Mouse (Mus musculus) heart, postnatal 10 days (tissue): ENCODE measurements around the gene Tmem256. TPM values are rescaled to one million over a fixed set of nuclear protein-coding genes. Genes with fewer than 3 reads are reported as not detected.

Experiments used
- DNase-seq, 2 experiments: peaks; one replicate each; pipeline ENCODE4 v3.0.0; 2021
- intact Hi-C: fragments of 180-260 bp; cut with DNase I; formaldehyde crosslinking; loops from one replicate; pipeline ENCODE4 v1.15.1; 2025
- total RNA-seq, 2 experiments: library from RNA; stranded (reverse); gene quantifications; 2 replicates each; pipeline ENCODE4 v1.2.3; 2021

Gene Tmem256
- total RNA-seq, result 100 to 1,000 TPM; 130 to 151 TPM

DNA sequence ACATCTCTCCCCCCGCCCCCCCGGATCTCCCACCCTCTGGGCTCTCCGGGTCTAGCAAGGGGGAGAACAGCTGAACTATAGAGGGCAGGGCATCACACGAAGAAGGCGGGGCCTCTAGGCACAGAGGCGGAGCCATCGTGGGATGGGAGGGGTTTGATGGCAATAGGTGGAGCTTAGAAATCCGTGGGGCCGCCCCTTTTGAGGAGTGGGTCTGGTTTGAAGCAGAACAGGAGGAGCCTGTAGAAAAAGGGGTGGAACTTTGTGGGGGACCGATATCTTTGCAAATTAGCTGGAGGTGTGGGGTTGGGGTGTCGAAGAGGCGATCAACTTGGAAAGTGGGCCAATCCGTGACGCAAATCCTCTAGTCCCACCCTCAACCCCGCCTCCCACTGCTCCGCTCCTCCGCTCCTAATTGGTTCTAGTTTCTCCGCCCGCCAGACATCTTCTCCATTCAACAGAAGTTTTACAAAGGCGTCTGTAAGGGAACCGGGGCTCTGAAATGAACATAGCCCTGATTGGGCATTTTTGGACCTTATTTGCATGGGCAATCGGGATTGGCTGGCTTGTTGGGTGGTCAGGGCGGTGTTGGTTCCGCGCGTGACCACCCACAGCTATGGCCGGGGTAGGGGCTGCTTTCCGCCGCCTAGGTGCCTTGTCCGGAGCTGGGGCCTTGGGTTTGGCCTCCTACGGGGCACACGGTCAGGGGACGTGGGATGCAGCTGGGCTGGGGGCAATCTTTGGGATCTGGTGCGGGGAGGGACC lies at the start of gene Tmem256:
TSS of gene Tmem256 (plus strand) at position 563 of the 762 bp plus-strand sequence.
- intact Hi-C loops, result loop anchor here (2.0 kb wide), 1 partner anchor 35 kb away; no protein-coding TSS in a partner anchor
- peak; percentile 96 to 97 for DNase-seq

DNA sequence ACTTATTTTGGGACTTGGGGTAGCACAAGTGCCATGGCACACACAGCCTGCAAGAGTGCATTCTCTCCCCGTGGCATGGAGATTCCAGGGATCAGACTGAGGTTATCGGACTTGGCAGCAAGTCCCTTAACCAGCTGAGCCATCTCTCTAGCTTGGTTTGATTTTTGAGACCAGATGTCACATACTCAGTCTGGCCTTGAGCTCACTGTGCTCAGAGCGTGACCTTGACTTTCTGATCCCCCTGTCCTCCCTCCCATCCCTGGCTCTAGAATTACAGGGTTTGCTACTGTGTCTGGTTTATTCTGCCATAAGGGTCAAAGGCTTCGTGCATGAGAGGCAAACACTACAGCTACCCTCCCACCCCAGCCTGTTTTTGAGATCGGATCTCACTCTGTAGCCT lies 48.9 kb upstream of the Tmem256 start:
- intact Hi-C loops, result no loop called here
- DNase-seq, result no peak

DNA sequence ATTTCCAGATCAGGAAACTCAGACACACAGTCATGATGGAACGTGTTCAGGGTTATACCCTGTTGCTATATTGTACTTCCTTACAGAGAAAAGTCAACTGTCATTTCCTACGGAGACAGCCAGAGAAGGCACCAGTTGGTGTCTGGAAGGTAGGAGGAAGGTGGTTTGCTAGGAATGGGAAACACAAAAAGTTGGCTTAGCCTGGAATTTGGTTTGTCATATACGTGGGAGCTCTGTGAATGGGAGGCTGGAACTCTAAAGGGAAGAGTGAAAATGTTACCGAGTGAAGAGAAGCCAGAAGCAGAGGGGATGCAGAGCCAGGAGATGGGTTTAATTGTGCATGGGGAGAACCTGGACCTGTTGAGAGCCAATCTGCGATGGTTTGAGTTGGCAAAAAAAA lies 46.9 kb upstream of the Tmem256 start:
- intact Hi-C loops, result no loop called here
- no peak for DNase-seq

DNA sequence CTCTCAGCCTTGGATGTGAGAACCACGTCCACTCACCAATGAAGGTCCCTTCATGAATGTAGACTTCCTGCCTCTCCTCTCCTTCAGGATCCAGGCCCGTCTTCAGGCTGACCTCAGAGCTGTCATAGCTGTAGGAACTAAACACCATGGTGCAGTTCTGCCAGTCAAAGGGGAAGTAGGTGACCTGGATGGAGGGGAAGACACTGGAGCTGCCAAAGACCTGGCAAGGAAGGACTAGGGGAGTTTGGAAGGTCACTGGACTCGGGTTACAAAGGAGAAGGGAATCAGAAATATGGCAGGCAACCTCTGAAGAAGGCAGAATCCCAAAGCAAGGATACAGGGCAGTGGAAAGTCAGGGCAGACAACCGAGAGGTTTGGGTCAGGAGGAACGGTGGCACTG lies 44.9 kb upstream of the Tmem256 start:
- intact Hi-C loops, result no loop called here

DNA sequence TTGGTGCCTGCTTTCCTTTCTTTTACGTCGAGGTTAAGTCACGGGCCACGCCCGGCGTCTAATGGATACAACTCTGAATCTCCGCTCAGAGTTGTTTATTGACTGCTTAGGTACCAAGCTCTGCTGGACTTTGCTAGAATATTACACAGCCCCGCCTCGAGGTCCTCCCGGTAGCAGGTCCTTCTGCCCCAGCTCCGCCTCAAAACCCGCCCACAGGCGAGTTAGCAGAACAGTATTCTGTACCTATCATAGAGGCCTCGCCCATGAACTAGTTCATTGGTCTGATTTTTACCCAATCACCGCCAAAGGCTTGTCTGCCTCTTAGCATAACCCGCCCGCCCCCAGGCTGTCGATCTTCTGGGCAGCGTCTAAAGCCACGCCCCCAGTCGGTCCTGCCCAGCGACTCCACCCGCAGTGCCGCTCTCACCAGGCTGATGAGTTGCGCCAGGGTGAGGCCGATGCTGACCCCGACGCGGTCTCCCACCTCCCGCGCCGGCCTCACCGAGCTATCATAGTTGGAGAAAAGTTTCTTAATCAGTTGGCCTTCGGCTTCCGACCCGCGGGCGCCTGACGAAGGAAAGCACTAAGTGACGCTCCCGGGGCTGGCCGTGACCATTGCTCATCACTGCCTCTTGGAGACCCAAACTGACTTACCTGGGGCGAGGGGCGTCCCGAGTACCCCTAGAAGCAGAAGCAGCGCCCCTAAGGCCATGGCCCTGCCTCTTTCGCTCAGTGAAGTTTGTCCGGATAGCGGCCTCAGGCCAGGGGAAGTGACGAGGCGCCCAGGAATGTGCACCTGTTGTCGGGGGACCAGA lies 42.9 kb upstream of the Tmem256 start, which contains the start of gene Chrnb1:
TSS of gene Chrnb1 (minus strand) at position 776 of the 815 bp plus-strand sequence.
- DNase-seq, result peak; percentile 95 to 97
- intact Hi-C loops, result no loop called here

More for the DNA sequence above, 44.9 kb upstream of the Tmem256 start:
- no peak for DNase-seq

DNA sequence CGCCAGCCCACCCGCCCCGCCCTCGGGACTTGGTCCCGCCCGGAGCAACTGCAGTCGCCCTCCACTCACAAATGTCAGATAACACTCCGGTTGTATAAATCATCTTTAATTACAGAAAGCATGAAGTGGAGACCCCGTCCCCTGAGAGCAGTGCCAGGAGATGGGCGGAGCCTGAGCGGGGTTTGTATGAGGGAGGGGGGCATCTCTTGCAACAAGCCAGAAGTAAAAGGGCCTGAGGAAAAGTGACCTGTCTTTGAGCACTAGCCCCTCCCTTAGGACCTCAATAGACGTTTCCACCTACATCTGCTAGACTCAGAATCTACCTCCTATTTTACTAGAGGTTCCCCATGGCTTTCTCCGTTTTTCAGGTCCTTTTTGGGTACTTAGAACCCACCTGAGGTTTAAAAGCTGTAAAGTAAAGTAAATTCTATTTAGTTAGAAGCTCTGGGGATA lies 42.3 kb upstream of the Tmem256 start:
- no peak for DNase-seq
- intact Hi-C loops, result no loop called here

DNA sequence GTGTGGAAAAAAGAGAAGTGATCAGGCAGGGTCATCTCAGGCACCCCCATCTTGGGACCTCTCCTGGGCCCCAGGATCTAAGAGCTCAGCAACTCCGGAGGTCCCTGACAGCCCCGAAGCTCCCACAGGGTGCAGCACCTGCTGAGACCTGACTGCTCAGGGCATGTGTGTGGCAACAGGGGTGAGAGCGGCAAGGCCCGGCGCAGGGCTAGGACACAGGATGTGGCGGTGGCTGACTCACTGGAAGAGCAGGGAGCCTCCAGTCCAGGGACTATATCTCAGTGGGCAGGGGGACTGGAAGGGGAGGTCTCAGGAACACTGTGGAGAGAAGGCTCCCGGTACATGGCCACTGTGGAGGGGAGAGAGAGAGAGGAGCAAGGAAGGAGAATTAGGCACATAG lies 40.4 kb upstream of the Tmem256 start:
- DNase-seq, result no peak
- intact Hi-C loops, result no loop called here

DNA sequence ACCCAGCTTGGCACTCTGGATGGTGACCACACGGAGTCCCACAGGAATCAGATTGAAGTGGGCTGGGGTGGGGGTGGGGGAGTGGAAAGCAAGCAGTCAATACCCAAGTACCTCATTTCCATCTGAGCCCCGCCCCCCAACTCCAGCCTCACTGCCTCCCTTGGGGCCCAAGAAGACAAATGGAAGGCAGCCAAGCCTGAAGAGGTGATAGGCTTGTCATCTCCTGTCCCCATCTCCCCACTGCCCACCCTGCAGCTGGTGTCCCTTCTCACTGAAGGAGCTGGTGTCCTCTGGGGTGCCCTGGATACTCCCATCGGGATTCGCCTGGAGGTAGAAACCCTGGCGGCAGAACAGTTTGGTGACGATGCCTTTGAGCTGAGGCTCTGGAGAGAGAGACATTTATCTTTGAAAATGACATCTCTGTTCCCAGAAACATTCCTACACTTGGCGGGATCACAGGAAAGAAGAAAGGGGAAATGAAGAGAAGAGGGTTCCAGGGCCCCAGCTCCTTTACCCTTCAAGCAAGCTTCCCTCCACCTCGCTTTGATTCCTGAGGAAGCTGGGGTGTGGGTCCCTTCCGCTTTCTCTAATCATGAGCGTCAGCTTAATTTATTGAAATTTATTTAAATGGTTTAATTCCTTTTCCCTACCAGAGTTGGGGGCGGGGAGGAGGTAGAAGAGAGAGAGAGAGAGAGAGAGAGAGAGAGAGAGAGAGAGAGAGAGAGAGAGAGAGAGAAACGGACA lies 38.7 kb upstream of the Tmem256 start:
- intact Hi-C loops, result no loop called here
- peak in 1 of 2 experiments; percentile 25 for DNase-seq

DNA sequence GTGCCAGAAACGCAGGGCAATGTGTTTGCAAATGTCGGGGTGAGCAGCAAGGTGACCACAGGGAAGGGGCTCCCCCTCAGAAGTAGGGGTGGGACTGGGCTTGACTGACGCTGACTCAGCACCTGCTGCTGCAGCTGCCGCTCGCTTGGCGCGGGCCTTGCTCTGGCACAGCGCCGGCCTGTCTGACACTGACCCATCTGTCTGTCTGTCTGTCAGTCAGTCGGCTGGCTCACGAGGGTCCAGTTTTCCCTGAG lies 38.2 kb upstream of the Tmem256 start:
- DNase-seq, result peak; percentile 18 to 28
- intact Hi-C loops, result no loop called here

DNA sequence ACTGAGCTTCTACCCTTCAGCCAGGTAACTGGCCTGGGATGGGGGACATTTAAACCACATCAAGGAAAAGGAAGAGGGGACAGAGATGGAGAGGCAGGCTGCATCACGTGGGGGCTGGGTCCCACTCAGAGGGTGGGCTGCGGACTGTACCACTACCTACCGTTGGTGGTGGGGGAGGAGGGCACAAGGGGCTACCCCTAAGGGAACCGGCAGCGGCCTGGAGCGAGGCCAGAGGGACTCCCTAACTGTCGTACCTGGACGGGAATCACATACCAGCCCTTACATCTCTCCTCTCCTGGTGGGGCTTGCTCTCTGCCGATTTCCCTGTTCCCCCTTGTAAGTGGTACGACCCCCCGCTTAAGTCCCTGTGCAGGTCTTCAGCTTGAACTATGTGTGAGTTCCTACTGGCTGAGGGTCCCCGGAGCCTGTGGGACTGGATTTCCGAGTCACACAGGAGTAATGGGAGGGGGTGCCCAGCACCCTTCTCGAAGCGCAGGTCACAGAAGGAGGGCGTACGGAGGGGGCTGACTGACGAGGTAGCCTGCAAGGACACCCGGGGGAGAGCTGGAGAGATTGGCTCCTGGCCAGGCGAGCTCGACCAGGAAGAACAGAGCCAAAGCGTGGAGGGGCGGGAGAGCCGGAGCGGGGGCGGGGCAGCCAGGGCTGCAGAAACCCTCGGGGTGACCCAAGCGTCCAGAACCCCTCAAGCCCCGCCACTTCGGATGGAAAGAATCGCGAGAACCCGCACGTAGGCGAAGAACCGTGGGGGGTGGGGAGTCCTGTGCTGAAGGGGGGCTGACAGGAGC lies 37.7 kb upstream of the Tmem256 start:
- peak; percentile 57 to 70 for DNase-seq
- intact Hi-C loops, result no loop called here

DNA sequence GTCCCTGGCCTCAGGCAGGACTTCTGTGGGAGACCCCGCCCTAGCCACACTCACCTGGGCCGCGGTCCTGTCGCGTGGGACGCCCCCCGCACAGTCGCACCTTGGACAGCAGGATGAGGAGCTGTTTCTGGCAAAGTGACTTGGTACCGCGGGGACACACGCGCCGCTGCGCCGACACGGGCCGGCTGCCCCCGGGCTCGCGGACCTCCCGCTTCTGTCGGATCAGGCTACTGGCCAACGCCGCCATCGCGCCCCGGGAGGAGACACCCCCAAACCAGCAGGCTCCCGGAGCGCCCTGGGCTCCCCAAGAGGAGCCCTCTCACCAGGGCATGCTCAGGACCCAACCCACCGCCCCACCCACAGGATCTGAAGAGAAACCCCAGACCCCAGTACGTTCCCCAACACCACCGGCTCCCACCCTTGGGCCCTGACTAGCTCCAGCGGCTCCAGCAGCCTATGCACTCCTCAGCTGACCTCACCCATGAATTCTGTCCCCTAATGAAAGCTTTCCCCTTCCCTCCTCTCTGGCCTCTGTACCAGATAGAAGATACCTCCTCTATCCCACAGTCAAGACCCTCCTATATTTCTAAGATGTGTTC lies 36.8 kb upstream of the Tmem256 start, which contains the start of gene Fgf11:
TSS of gene Fgf11 (minus strand) at position 479 of the 599 bp plus-strand sequence.
- peak in 1 of 2 experiments; percentile 19 for DNase-seq
- intact Hi-C loops, result no loop called here

DNA sequence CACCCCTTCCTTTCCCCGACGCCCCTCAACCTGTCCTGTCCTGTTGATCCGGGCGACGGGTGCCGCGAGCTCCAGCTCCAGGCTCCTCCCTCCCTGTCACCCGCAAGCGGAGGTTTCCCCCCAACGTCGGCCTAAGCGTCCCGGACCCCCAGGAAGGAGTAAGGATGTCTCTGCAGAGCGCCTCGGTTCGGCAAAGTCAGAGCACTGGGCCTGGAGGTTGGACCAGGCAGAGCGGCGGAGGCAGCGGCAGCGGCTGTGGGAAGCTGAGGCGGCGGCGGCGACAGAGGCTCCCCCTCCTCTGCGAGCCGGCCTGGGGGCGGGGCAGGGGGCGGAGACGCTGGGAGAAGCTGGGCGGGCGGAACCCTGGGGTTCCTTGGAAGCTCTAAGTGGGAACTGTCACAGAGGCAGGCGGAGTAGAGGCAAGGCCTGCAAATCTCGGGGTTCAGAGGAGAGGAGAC lies 35.6 kb upstream of the Tmem256 start:
- intact Hi-C loops, result loop anchor here (2.0 kb wide), 2 partner anchors 34 to 38 kb away; partner anchors contain the start of genes Nlgn2 and Zbtb4

DNA sequence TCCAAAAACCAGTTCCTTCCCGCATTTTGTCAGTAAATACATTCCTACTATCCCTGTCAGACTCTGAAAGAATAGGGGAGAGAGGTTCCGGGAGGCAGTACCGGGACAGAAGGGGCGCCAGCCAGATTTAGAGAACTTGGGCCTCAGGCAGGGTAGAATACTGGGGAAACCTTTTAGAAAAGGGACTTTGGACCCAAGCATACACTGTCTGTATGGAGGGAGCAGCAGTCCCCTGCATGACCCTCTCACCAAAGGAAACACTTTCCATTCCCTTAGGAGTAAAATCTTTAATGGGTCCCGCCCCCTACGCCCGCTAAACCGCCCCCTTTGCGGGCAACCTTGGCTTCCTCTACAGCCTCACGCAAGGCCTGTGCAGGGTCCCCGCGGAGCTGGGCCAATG lies 35.0 kb upstream of the Tmem256 start:
- intact Hi-C loops, result loop anchor here (2.0 kb wide), 2 partner anchors 33 to 39 kb away; partner anchors contain the start of genes Nlgn2 and Zbtb4

More for the DNA sequence above, 35.6 kb upstream of the Tmem256 start:
- peak; percentile 88 to 89 for DNase-seq

DNA sequence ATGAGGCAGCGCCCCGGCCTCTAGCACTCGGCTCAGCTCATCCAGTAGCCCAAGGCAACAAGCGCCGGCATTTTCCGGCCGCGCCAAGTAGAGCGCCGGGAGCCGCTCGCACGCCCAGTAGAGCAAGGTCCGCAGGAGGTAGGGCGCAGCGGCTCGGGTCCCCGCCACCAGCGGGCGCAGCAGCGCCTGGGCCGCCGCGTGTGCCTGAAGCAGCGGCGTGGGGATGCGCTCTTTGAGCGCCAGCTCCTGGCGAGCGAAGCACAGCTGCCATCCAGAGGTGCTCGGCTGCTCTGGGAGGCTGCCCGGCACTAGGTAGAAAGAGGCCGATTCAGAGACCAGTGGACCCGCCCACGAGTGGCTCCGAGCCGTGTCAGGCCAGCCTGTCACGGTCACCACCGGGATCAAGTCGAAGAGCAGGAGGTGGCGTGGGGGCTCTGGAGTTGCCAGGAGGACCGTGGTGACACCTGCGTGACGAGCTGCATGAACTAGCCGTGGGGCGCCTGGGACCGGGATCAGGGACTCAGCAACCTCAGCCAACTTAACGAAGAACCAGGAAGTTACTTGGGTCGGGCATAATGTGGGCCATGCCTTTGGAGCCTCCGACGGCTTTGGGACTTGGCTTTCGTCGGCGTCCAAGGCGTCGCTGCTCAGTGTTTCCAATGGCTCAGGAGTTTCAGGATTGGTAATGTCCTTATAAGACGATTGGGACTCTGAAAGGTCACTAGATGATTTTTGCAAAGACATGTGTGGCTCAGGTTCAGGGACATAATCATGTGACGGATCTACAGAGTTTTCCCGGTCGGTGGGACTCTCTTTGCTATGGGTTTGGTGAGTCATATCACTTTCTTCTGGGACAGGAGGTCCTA lies 34.3 kb upstream of the Tmem256 start:
- intact Hi-C loops, result loop anchor here (2.0 kb wide), 3 partner anchors 33 to 73 kb away; partner anchors contain the start of genes Nlgn2 and Zbtb4
- DNase-seq, result peak; percentile 80 to 84

More for the DNA sequence above, 35.0 kb upstream of the Tmem256 start:
- no peak for DNase-seq

DNA sequence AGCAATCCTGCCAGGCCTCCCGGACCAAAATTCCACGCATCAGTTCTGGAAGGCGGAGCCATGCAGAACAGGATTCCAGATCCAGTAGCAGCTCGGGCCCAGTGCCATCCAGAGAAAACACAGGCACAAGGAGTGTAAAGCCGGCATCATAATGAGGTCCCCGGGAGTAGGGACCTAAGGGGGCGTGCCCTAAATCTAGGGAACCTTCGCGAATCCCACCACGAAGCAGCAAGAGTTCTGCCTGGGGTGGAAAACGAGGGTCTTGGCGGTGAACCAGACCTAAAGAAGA lies 33.7 kb upstream of the Tmem256 start:
- peak; percentile 36 to 51 for DNase-seq
- intact Hi-C loops, result loop anchor here (2.0 kb wide), 1 partner anchor 72 kb away; no protein-coding TSS in a partner anchor

DNA sequence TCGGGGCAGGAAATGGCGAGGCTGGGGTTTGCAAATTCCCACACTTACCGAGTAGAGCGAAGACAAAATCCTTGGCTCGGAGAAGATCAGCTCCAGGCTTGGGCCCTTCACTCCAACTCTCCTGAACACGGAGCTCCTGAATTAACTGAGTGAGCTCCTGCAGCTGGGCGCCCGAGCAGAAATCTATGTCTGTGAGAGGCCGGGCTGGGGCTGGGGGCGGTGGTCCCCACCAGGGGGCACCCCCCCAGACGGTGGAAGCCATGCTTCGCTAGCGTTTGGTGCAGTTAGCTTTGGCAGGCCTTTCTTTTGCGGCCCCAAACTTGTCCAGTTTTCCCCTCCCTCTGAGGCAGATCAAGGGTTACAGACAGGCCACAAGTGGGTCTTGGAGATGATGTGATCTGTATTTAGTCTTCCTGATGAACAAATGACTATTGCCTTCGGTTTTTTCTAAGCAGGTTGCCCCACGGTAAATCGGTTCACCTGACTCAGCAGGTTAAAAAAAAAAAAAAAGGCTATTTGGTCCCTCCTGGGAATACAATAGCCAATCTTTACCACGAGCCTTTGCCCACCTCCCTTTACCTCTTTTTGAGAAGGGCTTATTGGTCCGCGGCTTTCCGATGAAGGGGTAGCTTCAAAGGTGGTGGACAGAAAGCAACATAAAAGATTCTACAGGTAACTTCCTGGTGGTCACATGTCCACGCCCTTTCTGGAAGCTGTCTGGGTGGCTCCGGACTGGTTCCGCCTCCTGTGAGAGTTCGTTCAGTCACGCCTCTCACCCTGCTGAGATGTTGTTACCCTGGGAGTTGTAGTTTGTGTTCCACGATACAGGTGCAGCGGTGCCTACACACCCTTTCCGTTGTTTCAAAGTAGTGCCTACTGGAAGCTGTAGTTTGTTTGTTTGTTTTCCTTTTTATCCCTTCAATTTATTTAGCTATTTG lies 33.1 kb upstream of the Tmem256 start, which contains the start of gene Tmem102:
TSS of gene Tmem102 (minus strand) at position 653 of the 938 bp plus-strand sequence.
- intact Hi-C loops, result loop anchor here (2.0 kb wide), 1 partner anchor 72 kb away; no protein-coding TSS in a partner anchor
- DNase-seq, result peak; percentile 19 to 34

DNA sequence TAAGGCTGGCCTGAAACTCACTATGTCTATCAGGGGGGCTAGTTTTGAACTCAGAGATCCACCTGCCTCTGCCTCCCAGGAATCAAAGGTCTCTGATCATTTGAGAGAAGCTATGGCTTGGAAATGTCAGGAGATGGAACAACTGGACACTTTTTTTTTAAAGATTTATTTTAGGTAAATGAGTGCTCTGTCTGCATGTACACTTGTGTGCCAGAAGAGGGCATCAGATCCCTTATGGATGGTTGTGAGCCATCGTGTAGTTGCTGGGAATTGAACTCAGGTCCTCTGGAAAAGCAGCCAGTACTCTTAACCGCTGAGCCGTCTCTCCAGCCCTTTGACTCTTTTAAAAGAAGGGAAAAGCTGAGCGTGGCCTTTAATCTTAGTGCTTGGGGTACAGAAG lies 31.9 kb upstream of the Tmem256 start:
- intact Hi-C loops, result no loop called here
- DNase-seq, result no peak
